Mouse (Mus musculus) layer of hippocampus, postnatal 25 days (tissue): ENCODE measurements around the gene Tmcc2. TPM values are rescaled to one million over a fixed set of nuclear protein-coding genes. Genes with fewer than 3 reads are reported as not detected.

Experiments used
- DNase-seq, 2 experiments: peaks; one replicate each; pipeline ENCODE4 v3.0.0; 2022; ENCODE audit warnings: mixed read lengths in 2 of 2, low spot score in 1 of 2; ENCODE audit errors: extremely low spot score in 1 of 2
- total RNA-seq, 2 experiments: library from RNA; stranded (reverse); gene quantifications; 2 replicates each; pipeline ENCODE4 v1.2.3; 2021

The Tmcc2 gene
- total RNA-seq, 2 experiments from 2014 or later: 232 to 246 TPM

- DNase-seq: no peak
Observed at GRCm38 (mm10) chr1:132345514-132345913, 45.6 kb downstream of the Tmcc2 start.

DNA sequence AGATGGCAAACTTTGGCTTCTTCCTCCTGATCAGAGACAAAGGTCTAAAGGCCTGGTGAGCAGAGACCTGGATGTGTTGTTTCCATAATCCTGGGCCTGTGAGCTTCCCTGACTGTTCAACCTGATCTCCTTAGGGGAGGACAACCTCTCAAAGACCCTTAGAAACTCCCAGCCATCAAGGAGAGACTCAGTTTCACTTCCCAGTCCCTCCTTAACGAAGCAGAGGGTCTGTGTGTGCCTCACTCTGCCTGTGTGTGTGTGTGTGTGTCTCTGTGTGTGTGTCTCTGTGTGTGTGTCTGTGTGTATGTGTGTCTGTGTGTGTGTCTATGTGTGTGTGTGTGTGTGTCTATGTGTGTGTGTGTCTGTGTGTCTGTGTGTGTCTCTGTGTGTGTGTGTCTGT, 47.4 kb downstream of the Tmcc2 start:
- no peak for DNase-seq

DNA sequence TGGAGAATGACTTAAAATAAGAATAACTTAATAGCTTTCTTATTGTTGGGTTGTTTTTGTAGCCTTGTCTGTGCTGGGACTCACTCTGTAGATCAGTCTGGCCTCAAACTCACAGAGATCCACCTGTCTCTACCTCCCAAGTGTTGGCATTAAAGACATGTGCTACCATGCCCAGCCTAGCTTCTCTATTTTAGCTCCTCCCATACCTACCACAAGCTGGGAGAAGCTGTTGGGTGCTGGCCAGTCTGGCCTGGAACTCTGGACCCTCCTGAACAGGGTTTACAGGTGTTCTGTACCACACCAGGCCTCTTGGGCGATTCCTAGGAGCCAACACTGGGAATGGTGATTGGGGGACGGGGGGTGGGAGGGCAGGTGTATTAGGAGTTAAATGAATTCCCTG, 47.9 kb downstream of the Tmcc2 start:
- DNase-seq: no peak

GRCm38 (mm10) chr1:132342518-132342917, 48.6 kb downstream of the Tmcc2 start:
- no peak for DNase-seq

DNA sequence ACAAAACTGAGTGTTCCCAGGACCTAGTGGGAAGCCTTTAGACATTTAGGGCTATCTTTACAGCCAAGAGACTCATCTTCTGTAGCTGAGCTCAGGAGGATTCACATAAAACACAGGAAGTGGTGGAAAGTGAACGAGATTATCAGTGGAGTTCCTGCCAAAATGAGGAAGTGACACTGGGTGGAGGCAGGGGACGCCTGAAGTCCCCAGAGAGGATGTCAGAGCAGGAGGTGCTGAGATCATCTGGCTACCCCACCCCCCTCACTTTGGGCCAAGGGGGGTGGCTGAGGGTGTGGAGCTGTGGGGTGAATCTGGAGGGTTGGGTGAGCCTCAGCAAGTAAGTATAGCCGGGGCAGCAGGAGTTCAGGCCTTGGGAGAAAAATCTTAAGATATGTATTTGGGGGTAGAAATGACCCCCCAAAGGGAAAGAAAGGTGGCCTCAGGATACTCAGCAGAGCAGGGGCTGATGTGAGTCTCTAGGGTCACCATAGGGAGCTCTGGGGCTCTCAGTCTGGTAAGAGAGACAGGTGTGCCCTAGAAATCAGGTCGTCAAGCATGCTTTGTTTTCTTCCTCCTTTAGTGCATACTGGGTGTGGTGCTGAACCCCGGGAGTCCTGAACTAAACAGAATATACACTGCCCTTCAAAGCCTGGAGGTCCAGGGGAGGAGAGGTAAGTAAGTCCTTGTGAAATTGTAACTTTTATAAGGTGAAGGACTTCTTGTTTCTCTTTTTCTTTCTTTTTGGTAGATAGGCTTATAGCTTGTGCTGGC, 49.2 kb downstream of the Tmcc2 start:
- DNase-seq: no peak

DNA sequence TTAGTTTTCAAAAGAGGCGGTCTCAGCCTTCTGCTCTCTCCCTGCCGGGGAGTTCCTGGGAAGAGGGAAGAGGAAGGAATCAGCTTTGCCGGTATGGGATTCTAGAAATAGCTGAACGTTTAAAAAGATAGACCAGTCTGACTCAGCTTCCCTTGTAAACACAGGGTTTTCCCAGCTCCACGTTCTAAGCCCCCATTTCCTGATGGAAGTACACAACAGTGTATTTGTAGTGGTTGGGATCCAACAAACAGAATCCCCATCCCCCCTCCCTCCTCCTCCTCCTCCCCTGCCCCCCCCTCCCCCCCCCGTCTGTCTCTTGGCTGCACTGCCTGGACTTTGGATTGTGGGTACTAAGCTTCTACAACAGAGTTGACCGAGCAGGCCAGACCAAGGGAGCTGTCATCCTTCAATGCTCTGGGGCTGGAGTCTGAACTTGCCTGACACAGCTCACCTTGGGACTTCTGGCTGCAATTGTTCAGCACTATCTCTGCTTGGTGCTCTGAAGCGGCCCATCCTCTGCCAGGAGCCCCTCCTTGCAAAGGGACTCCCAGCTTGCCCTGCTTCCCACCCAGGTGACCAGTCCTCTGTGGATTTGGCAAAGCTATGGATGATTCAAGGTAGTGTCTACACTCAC, 52.9 kb downstream of the Tmcc2 start:
- DNase-seq: no peak

DNA sequence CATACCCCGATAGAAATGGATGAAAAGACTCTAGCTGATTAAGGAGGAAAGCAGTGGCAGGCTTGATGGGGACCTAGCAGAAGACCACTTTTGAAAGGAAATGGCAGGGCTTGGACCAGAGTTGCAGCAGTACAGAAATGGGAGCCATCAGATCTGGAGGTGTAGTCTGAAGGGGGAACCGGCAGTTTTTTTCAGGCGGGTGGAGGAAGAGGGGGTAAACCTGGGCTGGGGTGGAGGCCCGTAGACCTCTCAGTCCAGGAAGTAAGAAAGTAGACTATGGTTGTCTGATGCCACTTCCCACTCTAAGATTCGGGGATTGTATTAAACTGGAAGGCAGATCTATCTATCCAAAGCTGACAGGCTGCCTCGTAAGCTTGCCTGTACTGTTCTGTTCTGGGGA, 54.2 kb downstream of the Tmcc2 start:
- no peak for DNase-seq

DNA sequence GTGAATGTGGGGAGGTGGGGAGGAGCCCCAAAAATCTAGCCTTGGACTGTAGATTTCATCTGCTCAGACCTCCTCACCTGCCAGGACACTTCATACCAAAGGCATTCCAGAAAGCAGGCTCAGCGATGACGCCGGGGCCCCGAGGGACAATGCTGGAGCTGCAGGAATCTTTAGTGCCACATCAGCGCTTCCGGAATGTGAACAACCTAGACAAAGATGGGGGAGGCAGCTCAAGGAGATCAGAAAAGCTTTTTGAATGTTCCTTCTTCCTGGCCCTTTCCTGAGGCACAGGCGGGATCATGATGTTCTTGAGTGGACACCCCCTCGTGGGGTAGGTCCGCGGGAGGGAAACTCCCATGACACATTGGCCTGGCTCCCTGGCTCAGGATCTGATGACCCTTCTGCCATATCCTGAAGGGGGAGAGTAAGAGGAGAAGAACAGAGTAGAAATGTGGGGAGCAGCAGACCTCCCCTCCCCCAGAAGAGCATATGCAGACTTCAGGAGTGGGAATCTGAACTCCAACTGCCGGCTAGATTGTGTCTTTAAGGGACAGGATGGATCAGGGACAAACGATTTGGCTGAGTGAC, 55.6 kb downstream of the Tmcc2 start:
- no peak for DNase-seq

- DNase-seq: no peak
Observed at GRCm38 (mm10) chr1:132334178-132334801, 56.8 kb downstream of the Tmcc2 start.

DNA sequence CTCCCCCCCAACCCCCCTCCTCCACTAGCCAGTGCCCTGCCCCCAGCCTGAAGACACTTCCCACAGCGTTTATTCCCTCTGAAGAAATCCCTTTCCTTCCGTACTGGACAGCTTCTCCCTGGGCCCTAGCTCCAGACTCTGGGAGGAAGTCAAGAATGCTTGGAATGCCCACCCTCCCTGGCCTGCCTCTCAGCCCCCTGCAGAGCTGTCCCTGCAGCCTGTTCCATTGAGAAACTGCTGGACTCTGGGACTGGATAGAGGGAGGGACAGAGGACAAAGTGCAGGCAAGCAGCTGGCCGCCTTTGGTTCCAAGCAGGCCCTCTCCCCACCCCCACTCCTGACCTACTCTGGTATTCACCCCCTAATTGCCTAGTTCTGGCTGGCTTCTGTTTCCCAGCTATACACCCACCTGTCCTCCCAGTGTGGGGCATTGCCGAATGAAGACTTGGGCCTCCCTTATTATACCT, 57.4 kb downstream of the Tmcc2 start:
- no peak for DNase-seq

GRCm38 (mm10) chr1:132333201-132333600, 57.9 kb downstream of the Tmcc2 start:
- no peak for DNase-seq

GRCm38 (mm10) chr1:132331283-132331682, 59.8 kb downstream of the Tmcc2 start:
- DNase-seq: no peak

GRCm38 (mm10) chr1:132330397-132330796, 60.7 kb downstream of the Tmcc2 start:
- no peak for DNase-seq

GRCm38 (mm10) chr1:132329656-132330055, 61.4 kb downstream of the Tmcc2 start:
- no peak for DNase-seq

GRCm38 (mm10) chr1:132328565-132328964, 62.5 kb downstream of the Tmcc2 start:
- no peak for DNase-seq

GRCm38 (mm10) chr1:132327477-132327876, 63.6 kb downstream of the Tmcc2 start:
- no peak for DNase-seq

DNA sequence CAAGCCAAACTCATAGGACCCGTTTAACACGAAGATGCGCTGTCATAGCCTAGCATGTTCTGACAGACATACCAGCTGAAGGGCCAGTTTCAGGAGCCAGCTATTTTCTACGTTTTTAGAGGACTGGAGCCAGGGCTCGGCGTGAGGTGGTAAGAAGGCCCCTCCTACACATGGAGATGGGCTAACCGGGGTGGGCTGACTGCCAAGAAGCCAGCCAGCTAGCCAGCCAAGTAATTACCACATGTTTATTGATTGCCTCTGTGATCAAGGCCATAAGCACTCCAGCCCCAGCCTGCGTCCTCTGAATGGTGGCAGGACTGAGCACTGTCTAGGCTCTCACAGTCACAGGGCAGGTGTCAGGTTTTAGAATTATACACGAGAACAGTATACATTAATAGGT, 64.3 kb downstream of the Tmcc2 start:
- DNase-seq: no peak

GRCm38 (mm10) chr1:132322711-132323542, 68.2 kb downstream of the Tmcc2 start:
- no peak for DNase-seq

DNA sequence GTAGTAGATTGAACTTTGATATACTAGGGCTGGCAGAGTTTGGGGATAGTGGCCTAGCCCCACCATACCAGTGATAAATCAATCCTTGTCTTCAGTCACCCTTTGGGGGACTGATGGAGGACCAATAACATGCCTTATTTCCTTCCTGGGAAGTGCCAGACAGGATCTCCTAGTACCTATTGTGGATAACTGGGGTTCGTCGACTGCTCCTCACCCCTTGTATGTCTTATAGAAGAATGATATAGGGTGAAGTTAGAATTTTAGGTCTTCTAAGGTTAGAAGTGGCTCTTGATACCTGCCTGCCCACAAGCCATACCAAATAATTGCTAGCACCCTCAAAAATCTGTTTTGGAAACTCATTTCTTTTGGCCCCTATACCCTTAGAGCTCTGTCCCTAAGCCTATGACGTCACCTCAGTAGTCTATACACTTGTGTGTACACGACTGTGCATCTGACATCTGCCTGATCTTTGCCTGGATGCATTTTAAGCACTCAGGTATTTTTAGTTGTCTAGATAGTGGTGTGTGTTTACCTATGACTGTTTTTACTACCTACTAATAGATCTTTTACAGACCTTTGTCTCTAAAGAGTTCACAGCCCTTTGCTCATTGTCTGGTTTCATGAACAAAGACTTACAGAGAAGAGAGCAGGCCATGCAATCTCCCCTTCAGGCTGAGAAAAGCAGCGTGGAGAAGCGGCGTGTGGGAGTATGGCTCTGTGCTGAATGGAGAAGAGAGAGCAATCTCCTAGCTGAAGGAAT, 69.1 kb downstream of the Tmcc2 start:
- no peak for DNase-seq

- no peak for DNase-seq
Observed at GRCm38 (mm10) chr1:132319242-132319641, 71.8 kb downstream of the Tmcc2 start.
